8 mouse cellular contexts compared by ENCODE assay signal in genomic region chr1:87327165-87327861, GRCm38 (mm10). TPM values are rescaled to one million over a fixed set of nuclear protein-coding genes. Genes with fewer than 3 reads are reported as not detected.
DNase-seq lines count a peak whose midpoint lies in the region; ATAC-seq lines count a peak whose summit lies in the region.

No protein-coding gene starts in this region.

- peaks cover 5% of the 10 kb centered on the region; the same call in 1 of the 2 replicates for H3K36me3 ChIP-seq in heart, embryonic 12.5 days
- H3K36me3 ChIP-seq in macrophage (ENCODE audit: inconsistent target), result no peaks in the 10 kb centered on the region

- peak overlapping the region; percentile 97 for H3K4me3 ChIP-seq in heart, embryonic 12.5 days
- H3K4me3 ChIP-seq in macrophage (ENCODE audit: inconsistent target), result peak overlapping the region; percentile 71

- WGBS in heart, embryonic 12.5 days, result under 1% methylated on average over 39 of the region's 53 CpGs
- 0% methylated on average over 42 of the region's 53 CpGs for WGBS in macrophage (ENCODE audit: missing documents)

- H3K4me1 ChIP-seq in heart, embryonic 12.5 days (replicated peaks), result no peaks in the 10 kb centered on the region

- ATAC-seq in heart, embryonic 12.5 days (ENCODE audit: insufficient number of reproducible peaks, low FRiP score), result peak; percentile 89
- ATAC-seq in monocyte, adult 5-6 weeks (replicated peaks; ENCODE audit: insufficient number of reproducible peaks, low FRiP score, low TSS enrichment, poor library complexity, severe bottlenecking), result no peak; the same call in 1 of the 2 replicates

- peak overlapping the region; percentile 92 for H3K4me2 ChIP-seq in heart, embryonic 12.5 days

- H3K9me3 ChIP-seq in heart, embryonic 12.5 days (replicated peaks), result no peaks in the 10 kb centered on the region

- peak; percentile 62 to 83 for DNase-seq in spleen, postnatal 10 days (ENCODE audit: low spot score in 2 of 2)
- DNase-seq in spleen, adult 18-20 months, result no peak
- DNase-seq in embryo, embryonic 10.5 days (ENCODE audit: low spot score), result peak; percentile 49
- peak; percentile 20 to 21 for DNase-seq in layer of hippocampus, adult 8-10 months (ENCODE audit: low spot score in 2 of 2)
- peak; percentile 23 to 32 for DNase-seq in right cerebral cortex, adult 2 months (ENCODE audit: low spot score in 2 of 2)

- H3K27ac ChIP-seq in heart, embryonic 12.5 days (ENCODE audit: poor library complexity, severe bottlenecking), result peak overlapping the region; percentile 87
- no peak overlapping the region for H3K27ac ChIP-seq in macrophage

- peaks cover 50% of the 10 kb centered on the region for H3K79me2 ChIP-seq in macrophage (ENCODE audit: inconsistent target)

- peak overlapping the region; percentile 98 for H3K9ac ChIP-seq in heart, embryonic 12.5 days

- H3K27me3 ChIP-seq in heart, embryonic 12.5 days (replicated peaks), result no peaks in the 10 kb centered on the region

RNA-seq across cellular contexts. Expression of gene Gigyf2, which starts 0.5 kb away (rescaled TPM):
- 31.4 and 35.1 TPM in 2 replicates for polyA plus RNA-seq in heart, embryonic 12.5 days (2016; fragmentation: Nextera tagmentation; extraction: Ambion mirVana)
- total RNA-seq in layer of hippocampus, adult 8-10 months (2022), result 100 to 1,000 TPM; 130 to 170 (median 151) TPM
- 100 to 1,000 TPM; 114 to 274 (median 197) TPM for total RNA-seq in macrophage (2018; cell fraction: chromatin; rRNA removed)
- total RNA-seq in macrophage (2018; cell fraction: cytosol; rRNA removed), result 10 to 100 TPM; 19.2 to 41.8 (median 30.5) TPM
- 100 to 1,000 TPM in 17 of 26 experiments, 10 to 100 TPM in 9; 78.1 to 190 (median 107) TPM for total RNA-seq in macrophage (2018; cell fraction: nucleus; rRNA removed)
- 29.7 to 74.5 TPM (median 34.2 TPM) in 3 replicates for polyA plus RNA-seq in macrophage (2018)
- 61.3 to 144 TPM (median 71.3 TPM) in 3 replicates for total RNA-seq in monocyte, adult 5-6 weeks (2017)

Comparison
In these comparisons a context has a peak if more than half of its experiments do, and no peak if none do; other contexts are left out.
1. DNase-seq: peak in spleen, postnatal 10 days (2 of 2), embryo, embryonic 10.5 days (single experiment), layer of hippocampus, adult 8-10 months (2 of 2) and right cerebral cortex, adult 2 months (2 of 2); none in spleen, adult 18-20 months (0 of 2).